Mouse (Mus musculus): Measurements from ENCODE around the gene Elk3.

GRCm38 (mm10) chr10:93251426-93251825, 59.5 kb downstream of the Elk3 start:
- TF ChIP-seq POLR2A (IDR thresholded peaks at IDR 0.05; ENCODE audit: borderline replicate concordance, low read depth, low read length) (no peak), CTCF (IDR thresholded peaks at IDR 0.05; ENCODE audit: low read depth, low read length) (no peak)
